Mouse (Mus musculus) hindlimb bud, embryonic 11.5 days (tissue): ENCODE results near the gene Gm11733.
"Not testable (repeated sequence)": the region's sequence is repeated elsewhere in the genome, so short reads cannot be mapped to it uniquely, and the experiment has no call there.

Source experiments
- DNase-seq: peaks from one replicate; pipeline ENCODE4 v3.0.0-alpha.2; 2012; ENCODE audit warnings: low read depth, low spot score; ENCODE audit errors: extremely low spot score

Gm11733 gene

DNA sequence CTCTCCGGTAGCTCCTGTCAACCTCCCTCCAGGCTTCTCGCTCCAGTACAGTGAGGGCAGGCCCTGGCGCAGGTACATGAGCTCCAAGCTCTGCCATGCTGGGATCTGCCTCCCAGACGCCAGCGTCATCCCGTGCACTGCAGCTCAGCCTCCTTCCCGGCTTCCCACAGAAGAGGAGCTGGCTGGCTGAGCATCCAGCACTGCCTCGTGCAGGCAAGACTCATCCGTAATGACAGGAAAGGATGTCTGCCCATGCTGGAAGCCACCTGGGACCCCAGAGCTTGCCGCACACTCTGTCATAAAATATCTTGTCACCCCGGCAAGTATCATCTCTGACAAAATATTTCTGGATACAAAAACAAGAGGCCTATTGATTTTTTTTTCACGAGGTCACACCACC is at the start of gene Gm11733:
TSS of gene Gm11733 (plus strand) at position 171 of the 400 bp plus-strand sequence.
- DNase-seq: no peak

DNA sequence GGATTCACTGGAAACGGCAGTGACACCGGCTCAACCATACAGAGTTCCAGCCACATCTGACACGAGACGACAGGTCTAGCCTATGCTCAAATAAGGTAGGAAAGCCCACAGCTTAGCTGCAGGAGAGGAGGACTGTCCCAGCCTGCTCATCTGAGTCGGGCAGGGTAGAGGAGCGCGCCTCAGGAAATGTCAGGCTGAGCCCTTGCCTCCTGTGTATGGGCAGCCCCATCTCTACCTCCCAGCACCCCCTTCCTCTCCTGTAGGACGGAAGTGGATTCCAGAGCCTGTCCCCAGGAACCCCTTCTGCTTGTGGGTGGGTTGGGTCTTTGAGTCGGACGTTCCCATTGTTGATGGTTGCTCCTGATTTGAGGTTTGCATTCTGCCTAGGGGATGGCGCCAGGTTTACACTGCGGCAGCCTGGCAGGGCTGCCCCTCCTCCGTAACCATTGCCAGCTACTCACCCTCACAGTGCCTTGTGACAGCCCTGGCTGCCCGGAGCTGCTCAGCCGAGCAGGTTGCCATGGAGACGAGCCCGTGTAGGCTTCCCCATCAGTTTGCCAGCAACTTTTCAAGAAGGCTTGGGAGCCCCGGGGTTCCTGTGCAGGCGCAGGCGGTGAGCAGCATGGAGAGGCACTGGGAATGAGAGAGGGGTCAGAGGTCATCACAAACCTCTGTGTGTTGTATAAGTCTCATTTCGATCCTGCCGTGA is 47.6 kb upstream of the Gm11733 start:
- DNase-seq: no peak

DNA sequence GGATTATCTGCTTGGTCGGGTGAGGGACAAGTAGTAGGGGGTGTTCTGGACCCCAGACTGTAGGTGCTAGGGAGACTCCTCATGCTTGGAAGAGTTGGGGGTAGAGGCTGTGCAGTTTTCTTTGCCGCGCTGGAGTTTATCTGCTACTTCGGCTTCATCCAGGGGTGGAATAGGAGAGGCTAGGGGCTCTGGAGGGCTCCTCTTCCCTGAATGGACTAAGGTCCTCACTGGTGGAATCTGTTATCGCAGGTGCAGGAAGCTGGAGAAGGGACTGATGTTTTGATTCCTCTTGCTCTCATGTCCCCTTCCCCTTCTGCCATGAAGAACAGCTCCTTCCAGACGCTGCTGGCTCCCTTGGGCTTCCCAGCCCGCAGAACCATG is 47.1 kb upstream of the Gm11733 start:
- DNase-seq: no peak

DNA sequence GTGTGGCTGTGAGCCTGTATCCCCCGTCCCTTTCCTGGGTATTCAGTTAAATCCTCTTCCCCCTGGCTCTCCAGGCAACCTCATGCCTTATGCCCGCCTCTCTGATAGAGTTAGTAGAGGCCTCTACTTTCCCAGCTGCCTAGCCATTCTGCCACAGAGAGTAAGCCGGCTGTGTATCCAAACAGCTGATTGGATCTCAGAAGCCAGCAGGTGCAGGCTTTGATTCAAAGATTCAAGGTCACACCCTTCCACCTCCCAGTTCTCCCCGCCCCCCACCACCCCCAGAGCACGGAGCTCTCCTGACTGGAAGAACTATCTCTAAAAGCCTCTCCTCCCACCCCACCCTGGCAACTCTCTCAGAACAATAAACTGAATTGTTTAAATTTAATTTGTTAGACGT is 45.8 kb upstream of the Gm11733 start:
- no peak for DNase-seq

GRCm38 (mm10) chr11:117440865-117441425 is 43.2 kb upstream of the Gm11733 start:
- DNase-seq: no peak

DNA sequence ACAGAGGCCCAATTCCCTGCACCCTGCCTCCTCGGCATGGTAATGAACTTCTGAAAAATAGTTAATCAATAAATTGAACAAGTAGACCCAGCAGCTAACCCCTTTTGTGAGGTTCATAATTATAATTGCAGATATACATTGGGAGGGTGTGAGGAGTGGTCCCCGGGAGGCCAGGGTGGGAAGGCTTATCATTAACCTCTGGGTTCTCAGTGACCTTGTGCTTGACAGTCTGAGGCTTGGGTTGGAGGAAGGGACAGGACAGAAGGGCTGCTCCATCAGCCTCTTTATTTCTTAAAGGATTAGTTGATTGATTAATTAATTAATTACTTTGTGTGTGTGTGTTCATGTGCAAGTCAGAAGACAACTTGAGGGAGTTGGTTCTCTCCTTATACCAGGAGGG is 40.1 kb upstream of the Gm11733 start:
- DNase-seq: no peak

DNA sequence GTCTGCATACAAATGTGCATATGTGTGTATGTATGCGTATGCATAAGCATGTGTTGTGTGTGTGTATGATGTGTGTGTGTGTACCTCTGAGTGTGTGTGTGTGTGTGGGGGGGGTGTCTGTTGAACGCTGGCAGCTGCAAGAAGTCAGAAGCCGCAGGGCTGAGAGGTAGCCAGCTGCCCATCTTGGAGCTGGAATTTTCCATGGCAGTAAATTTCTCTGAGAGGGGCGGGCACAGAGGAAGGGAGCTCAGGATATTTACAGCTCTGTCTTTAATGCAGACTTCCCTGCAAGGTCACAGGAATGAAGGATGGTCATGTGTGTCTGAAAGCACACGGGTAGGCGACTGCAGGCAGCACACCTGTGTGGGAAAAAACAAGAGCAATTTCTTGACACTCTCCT is 38.5 kb upstream of the Gm11733 start:
- DNase-seq: no peak

- no peak for DNase-seq
These were observed 30.1 kb upstream of the Gm11733 start for GRCm38 (mm10) chr11:117454086-117454485.

DNA sequence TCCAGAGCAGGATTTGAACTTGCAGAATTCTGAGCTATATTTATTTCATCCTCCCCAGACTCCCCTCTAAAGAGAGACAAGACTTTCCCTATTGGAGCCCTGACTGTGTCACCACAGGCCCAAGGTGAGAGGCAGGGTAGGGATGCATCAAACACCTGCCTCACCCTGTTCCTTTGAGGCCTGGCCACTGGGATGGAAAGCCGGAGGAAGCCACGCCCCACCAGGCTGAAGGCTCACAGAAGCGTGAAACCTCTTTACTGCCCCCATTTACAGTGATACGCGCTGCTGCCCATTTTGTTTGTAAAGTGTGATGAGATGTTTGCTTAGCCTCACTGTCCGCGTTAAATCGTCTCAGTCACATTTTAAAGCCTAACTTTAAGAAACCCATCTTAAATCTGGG is 25.0 kb upstream of the Gm11733 start:
- DNase-seq: no peak

DNA sequence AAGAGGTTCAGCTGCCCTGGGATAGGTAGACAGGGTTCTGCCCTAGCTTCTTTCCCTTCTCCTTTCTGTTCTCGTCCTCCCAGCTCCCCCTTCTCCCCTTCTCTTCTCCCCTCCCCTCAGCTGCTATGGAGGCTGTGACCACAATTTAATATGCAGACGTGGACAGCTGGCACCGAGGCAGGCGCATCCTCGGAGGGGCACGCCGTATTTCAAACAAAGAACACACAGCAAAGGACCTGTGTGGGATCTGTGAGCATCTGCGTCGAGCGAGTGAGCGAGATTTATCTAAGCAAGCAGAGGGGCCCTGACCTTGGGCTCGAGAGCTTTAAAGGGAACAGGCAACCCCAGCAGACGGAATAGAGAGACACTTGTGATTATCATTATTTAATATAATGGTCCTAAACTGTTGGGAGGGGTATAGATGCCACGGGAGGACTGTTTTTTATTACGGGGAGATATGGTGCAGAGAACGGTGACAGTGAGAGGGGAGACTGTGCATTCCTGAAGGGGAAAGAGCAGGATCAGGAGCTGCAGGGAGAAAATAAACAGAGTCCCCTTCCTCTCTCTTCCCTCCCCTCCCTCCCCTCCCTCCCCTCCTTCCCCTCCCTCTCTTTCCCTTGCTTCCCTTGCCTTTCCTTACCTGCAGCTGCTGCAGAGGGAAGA is 21.8 kb upstream of the Gm11733 start:
- DNase-seq: no peak

DNA sequence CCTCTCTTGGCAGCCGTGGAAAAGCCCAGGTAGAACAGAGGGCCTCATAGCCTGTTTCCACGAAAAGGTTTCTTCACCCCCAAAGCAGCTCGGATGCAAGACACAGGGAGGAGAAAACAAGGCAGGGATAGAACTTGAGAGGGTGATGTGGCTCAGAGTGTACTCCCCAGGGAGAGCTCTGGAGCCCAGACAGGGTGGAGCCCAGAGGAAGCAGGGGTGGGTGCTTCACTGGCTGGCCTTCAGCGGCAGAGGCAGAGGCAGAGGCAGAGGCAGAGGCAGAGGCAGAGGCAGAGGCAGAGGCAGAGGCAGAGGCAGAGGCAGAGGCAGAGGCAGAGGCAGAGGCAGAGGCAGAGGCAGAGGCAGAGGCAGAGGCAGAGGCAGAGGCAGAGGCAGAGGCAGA is 20.8 kb upstream of the Gm11733 start:
- not testable (repeated sequence) for DNase-seq

- DNase-seq: no peak
These were observed 17.9 kb upstream of the Gm11733 start for GRCm38 (mm10) chr11:117466292-117466691.

GRCm38 (mm10) chr11:117466911-117467310 is 17.3 kb upstream of the Gm11733 start:
- DNase-seq: no peak

DNA sequence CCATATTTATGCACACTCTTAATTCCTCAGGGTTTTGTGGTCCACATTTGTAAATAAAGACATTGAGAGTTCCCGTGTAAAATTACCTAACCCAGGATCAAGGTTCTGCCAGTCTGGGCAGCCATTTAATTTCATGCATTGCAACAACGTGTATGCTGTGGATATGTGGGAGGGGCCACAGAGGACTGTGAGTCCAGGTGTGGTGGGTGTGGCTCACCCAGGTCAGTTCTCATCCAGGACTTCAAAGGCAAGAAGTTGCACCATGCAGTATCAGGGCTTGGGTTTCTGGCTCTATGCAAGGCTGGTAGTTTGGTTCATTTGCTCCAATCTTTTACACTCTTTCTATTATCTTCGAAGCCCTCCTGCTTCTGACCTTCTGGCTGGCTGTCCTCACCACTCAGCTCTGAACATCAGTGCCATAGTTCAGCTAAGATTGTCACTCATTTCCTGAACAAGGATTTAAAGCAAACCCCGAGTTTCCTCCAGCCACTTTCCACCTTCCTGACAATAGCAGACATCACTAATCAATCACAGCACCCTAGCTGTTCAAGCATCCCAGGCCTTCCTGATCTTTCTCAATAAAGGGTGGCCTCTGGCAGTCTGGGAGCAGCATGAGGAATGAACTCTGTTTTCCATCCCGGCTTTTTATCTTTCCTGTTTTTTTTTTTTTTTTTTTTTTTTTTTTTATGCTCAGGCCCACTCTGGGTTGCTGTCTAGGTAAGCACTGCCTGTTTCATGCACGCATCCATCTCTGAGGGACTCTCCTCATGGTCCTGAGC is 15.4 kb upstream of the Gm11733 start:
- DNase-seq: no peak

DNA sequence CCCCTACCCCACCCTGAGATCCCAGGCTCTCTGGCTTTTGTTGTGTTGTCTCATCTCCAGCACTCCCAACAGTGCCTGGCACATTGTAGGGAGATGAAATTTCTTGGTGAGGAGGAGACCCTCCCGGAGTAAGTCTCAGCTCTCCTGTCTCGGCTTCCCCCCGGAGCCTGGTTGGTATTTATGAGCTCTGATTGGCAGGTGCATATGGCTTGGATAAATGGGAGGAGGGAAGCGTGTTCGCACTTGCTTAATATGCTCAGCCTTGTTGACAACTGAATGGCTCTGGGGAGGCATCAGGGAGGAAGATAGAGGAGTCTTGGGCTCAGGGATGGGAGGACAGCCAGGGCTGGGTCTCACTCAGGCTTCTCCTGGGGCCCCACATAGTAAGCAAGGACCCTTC is 14.4 kb upstream of the Gm11733 start:
- no peak for DNase-seq

DNA sequence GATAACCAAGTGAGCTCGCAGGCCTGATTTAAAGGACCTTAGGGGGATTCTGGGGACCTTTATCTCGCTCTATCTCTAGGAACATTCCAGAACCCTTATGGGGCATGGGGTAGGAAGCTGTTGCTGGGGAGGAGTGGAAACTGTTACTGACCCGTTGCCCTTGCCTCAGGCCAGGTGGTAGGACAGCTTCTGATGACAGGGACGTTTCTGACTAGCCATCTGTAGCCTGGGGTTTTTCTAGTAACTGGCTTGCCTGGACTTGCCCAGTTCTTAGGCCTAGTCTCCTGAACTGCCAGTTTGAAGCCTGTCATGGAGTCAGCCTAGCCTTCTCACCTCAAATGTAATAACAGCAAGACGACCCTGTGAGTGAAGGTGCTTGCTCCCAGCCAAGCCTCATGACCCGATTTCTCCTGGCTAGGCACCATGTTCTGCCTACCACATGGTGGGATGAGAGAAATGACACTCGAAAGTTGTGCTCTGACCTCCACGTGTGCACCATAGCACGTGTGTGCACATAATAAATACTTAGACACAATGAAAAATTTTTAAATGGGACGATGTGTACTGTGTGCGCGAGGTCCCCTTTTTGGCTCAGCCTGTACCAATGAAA is 13.5 kb upstream of the Gm11733 start:
- DNase-seq: no peak

- no peak for DNase-seq
These were observed 12.4 kb upstream of the Gm11733 start for GRCm38 (mm10) chr11:117471625-117472283.

DNA sequence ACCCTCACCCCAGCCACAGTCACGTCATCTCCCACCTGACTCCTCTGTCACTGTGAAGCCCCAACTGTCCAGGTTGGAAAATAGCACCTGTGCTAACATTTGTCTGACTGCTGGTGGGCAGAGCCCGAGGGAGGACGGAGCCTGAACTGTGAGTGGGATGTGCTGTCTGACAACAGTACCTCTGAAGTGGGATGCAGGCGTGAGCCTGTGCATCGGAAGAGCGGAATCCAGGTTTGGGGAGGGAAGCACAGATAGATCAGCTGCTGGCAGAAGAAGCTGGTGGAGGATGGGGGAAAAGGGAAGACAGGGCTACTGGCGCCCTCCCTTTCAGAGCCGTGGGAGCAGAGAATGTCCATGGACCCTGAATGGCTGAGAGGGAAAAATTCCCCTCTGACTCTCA is 11.3 kb upstream of the Gm11733 start:
- no peak for DNase-seq

DNA sequence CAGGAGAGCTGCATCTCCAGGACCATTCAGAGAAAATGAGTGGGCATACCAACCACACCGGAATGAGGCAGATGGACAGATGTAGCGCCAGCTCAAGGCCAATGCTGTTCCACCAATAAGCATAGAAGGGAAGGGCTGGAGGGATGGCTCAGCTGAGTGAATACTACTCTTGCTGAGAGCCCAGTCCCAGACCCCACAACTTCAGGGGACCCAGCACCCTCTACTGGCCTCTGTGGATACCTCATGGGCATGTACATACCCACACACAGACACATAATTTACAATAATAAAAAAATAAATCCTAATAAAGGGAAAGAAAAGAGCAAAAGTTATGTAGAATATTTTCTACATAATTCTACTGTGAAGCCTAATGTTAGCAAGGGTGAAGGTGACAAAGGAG is 9.0 kb upstream of the Gm11733 start:
- DNase-seq: no peak

- no peak for DNase-seq
These were observed 8.5 kb upstream of the Gm11733 start for GRCm38 (mm10) chr11:117475669-117476068.
